Mouse (Mus musculus): ENCODE measurements around the gene Myl6b.

DNA sequence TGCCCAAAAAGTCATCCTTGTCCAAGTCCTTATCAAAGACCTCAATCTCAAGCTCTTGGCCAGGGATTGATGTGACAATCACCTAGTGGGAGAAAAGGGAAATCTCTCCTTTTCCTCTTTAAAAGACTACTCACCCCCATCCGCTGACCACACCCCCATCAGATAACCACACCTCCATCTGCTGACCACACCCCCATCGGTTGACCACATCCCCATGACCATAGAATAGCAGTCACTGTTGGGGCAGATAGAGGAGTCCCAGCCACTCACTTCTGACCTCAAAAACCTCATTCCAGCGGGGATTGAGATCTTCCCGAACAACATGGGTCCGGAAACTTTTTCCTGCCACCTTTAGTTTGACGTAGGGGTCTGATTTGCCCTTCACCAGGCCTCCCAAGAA is 18.2 kb upstream of the Myl6b start:
- no peak for TF ChIP-seq CTCF (IDR thresholded peaks at IDR 0.05)
- TF ChIP-seq EP300 (IDR thresholded peaks at IDR 0.05) = no peak
